Mouse (Mus musculus) adrenal gland, adult 2 months (tissue): ENCODE data around the gene Slc25a27. TPM values are rescaled to one million over a fixed set of nuclear protein-coding genes. Genes with fewer than 3 reads are reported as not detected.

Experiments
- DNase-seq: peaks from one replicate; pipeline ENCODE4 v3.0.0; 2021
- polyA plus RNA-seq: library from polyadenylated mRNA; depleted of rRNA; stranded (reverse); fragments of >200 nt; gene quantifications from 2 replicates; pipeline ENCODE4 v1.2.3, GENCODE M21; 2012
- total RNA-seq, 2 experiments: library from RNA; stranded (reverse); gene quantifications; 2 replicates each; pipeline ENCODE4 v1.2.3; 2021

The Slc25a27 gene
- total and polyA plus RNA-seq, 3 experiments, result 2.1 to 2.2 (median 2.1) TPM

- DNase-seq, result no peak
Measured at GRCm38 (mm10) chr17:43646925-43647324, 20.1 kb downstream of the Slc25a27 start.

GRCm38 (mm10) chr17:43645136-43645535 lies 21.9 kb downstream of the Slc25a27 start:
- DNase-seq, result no peak

DNA sequence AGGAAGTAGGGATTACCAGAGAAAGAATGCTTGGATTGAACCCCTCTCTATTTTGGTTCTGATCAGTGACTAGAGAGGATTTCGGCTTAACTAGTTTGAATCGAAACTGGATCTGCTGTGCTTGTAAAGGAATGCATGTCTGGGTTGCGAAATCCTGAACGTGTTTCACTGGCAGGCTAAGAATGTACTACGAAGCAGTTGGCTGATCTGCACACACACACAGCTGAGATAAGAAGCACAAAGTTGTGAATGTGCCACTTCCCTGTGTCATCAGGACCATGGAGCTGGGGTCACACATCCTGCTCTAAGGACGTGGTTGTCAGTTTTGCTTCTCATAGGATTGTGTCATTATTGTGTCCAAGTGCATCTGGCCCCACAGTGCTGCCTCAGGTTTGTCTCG lies 22.6 kb downstream of the Slc25a27 start:
- DNase-seq, result no peak

- no peak for DNase-seq
Measured at GRCm38 (mm10) chr17:43643191-43643590, 23.8 kb downstream of the Slc25a27 start.

GRCm38 (mm10) chr17:43640825-43641224 lies 26.2 kb downstream of the Slc25a27 start:
- no peak for DNase-seq

GRCm38 (mm10) chr17:43637146-43637545 lies 29.9 kb downstream of the Slc25a27 start:
- DNase-seq, result no peak

DNA sequence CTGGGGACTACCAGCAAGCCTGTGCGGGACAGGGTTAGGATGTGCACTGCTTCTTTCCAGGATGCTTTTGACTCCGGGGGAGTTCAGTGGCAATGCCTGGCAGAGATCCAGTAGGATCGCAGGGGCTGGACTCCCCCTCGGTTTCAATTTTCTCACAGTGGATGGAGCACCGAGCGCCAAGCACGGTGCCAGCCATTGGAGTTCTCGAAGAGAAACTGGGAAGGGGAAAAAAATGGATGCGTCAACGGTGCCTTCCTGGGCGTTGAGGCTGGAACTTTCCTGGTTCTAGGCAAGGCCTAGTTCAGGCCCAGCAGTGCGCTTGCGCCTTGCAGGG lies 36.6 kb downstream of the Slc25a27 start:
- no peak for DNase-seq

DNA sequence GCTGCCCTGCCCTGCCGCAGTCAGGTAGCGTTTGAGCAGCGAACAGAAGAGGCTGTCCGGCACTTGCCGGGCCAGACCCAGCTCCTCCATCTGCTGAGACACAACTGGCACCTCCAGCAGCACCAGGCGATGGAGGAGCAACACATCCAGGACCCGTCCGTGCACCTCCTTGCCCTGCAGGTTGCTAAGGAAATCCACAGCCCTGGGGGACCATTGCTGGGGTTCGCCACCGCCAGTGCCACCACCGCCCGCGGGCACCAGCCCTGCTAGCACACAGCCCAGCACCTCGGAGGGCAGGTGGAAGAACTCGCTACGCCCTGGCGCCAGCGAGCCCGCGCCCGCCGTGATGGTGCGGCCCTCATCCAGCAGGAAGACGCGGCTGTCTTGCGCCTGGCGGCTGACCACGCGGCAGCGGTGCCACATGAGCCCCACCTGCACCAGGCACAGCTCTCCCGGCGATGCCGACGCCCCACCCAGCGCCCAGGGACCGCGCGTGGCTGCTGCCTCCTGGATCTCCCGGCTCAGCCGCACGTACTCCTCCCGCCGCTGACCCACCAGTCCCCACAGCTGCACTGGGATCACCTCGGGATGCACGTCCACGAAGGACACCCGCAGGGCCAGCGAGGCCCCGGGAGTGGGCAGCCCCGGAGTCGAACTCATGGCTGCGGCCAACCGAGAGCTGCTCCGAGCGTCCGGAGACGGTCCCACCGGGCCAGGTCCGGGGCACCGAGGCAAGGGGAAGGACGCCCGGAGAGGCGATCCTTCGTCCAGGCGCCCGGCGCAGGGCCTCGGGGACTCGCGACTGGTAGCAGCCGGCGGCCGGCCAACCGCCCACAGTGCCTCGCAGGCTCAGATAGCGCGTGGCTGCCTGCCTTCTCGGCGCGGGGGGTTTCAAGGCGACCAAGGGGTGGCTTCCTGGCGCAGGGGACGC lies 37.3 kb downstream of the Slc25a27 start, which contains the start of gene Tdrd6:
Gene Tdrd6 (minus strand): TSS at position 804 of the 931 bp plus-strand sequence.
- DNase-seq, result peak; percentile 4

DNA sequence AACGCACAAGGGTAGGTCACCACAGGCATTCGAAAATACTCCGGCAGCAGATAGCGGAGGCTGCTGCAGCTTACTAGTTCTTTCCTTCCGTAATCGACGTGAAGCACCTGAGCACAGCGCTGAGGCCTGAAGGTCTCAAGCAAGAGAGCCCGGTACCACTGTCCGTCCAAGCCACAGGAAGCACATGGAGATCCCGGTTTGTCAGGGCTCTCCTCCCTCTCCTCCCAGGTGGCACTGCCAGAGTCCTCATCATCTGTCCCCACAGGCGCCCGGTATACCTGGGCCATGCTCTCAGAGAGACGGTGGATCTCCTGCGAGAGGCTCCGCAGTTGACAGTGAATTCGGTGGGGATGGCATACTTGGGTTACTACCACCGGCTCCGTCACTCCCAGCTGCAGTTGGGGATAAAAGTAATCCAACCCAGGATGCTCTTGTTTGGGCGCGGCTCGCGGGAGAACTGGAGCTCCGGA lies 38.0 kb downstream of the Slc25a27 start:
- DNase-seq, result no peak

GRCm38 (mm10) chr17:43628246-43628645 lies 38.8 kb downstream of the Slc25a27 start:
- no peak for DNase-seq

GRCm38 (mm10) chr17:43622076-43622475 lies 44.9 kb downstream of the Slc25a27 start:
- no peak for DNase-seq

DNA sequence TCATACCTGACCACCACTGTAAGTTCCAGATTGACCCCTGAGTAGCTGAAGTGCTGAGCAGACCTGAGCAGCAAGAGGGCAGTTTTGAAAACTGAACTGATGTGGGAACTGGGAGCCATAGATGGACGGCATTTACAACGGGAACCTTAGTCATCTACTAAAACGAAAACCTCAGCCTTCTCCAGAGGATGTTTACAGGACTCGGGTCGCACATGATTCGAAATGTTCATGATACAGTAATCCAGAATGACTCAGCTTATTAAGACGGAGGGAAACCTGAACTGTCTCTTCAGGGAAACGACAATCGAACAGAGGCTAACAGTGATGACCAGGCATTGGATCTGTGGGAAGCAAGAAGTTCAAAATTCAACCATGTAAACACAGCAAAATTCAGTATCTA lies 47.9 kb downstream of the Slc25a27 start:
- DNase-seq, result no peak

- DNase-seq, result no peak
Measured at GRCm38 (mm10) chr17:43612221-43612620, 54.8 kb downstream of the Slc25a27 start.

- DNase-seq, result peak; percentile 7
Measured at GRCm38 (mm10) chr17:43611586-43611985, 55.4 kb downstream of the Slc25a27 start.

- DNase-seq, result peak; percentile 60
Measured at GRCm38 (mm10) chr17:43606704-43607103, 60.3 kb downstream of the Slc25a27 start.

DNA sequence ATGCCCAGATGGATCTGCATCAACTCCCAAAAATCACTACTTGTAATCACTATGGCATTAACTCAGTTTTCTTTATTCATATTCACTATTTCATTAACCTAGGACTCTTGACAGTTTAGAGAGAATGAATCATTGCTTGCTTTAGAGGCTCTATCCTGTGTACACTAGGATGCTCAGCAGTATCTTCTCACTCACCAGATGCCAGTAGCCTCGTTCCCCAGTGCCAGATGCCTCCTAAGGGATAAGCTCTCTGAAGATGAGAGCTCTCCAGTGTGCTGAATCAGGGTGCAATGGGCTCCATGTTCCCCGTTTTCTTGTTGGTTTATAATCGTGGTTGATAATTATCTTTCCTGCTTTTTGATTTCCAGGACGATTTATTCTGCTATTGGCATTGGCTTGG lies 68.3 kb downstream of the Slc25a27 start:
- DNase-seq, result no peak

GRCm38 (mm10) chr17:43597742-43598141 lies 69.3 kb downstream of the Slc25a27 start:
- no peak for DNase-seq

DNA sequence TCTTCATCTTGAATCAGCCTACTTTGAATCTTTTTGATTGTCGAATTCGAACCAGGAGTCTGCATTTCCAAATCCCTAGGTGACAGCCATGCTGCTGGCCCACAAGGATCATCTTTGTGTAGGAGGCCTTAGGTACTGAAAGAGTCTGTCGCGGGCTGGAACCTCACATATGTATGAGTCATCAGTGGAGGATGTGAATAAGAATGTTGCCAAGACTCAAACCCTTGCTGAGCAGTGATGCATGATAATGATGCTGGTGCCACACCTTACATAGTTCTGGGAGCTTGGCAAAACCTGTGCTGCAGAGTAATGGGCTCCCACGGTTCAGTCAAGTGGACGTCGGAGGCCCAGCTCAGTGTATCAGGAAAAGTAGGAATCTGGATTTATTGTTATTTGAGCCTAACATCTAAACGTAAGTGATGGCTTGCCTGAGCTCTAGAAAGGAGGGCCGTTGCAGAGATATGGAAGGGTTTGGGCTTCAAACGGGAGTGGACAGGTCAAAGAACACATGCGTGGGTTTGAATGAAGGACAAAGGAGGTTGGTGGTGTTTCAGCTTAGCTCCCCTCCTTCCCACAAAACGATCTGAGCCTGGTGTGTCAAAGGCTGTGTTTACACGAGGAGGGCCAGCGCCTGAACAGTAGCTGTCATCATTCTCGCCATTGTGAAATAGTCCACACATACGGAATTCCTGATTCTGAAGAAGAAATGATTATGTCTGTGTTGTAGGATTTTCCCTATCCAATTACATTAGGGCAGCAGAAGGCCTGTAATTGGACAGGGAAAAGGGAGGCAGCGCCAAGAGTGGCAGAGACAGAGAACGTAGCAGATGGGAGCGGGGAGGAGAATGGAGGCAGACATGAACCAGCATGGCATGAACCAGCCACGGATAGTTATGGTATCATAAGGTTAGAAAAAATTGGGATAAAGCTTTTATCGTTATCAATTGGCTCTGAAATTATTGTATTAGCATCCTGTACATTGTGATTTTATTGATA lies 74.4 kb downstream of the Slc25a27 start:
- no peak for DNase-seq
